Mouse (Mus musculus): ENCODE data around the gene Gpr162. TPM values are rescaled to one million over a fixed set of nuclear protein-coding genes. Genes with fewer than 3 reads are reported as not detected.

The Gpr162 gene
- polyA plus RNA-seq, 1 experiment from 2014 or later, result 0.26 TPM

GRCm38 (mm10) chr6:124809052-124809774 is 54.6 kb downstream of the Gpr162 start:
- peak; percentile 29 for ATAC-seq
- under 1% methylated on average over 35 of the region's 35 CpGs for WGBS

More at GRCm38 (mm10) chr6:124809052-124809774, 54.6 kb downstream of the Gpr162 start:
- H3K4me2 ChIP-seq (replicated peaks; ENCODE audit: low read depth, low read length), result peak overlapping the region; percentile 97
- peak overlapping the region; percentile 97 for H3K27ac ChIP-seq (ENCODE audit: low read length)
- H3K36me3 ChIP-seq (ENCODE audit: insufficient read depth, low read length), result no peaks in the 10 kb centered on the region
- H3K4me1 ChIP-seq (ENCODE audit: insufficient read depth, low read depth, low read length), result peaks cover 16% of the 10 kb centered on the region
- peak overlapping the region; percentile 77 for H3K4me3 ChIP-seq (ENCODE audit: low read depth, low read length)
- H3K9me3 ChIP-seq (ENCODE audit: low read length), result no peaks in the 10 kb centered on the region
- H3K27me3 ChIP-seq (replicated peaks; ENCODE audit: insufficient read depth, low read length), result no peaks in the 10 kb centered on the region
- TF ChIP-seq EP300 (IDR thresholded peaks at IDR 0.05), result no peak
- TF ChIP-seq CTCF (IDR thresholded peaks at IDR 0.05), result peak; percentile 93
- H3K9ac ChIP-seq (replicated peaks; ENCODE audit: low read depth), result peak overlapping the region; percentile 76
- peak; percentile 92 for DNase-seq (ENCODE audit: low spot score)

Other genes with a start within 250 kb of the Gpr162 start
- 0.12 TPM in 1 of 2 replicates, not detected in the other for gene C1s2, start 227.9 kb downstream of the Gpr162 start, polyA plus RNA-seq (2015; fragmentation: Nextera tagmentation; extraction: Ambion mirVana)
- 67.3 and 74.2 TPM in 2 replicates for gene Lpcat3, start 201.0 kb downstream of the Gpr162 start, polyA plus RNA-seq (2015; fragmentation: Nextera tagmentation; extraction: Ambion mirVana)
- 83.1 and 86.7 TPM in 2 replicates for gene Emg1, start 151.8 kb downstream of the Gpr162 start, polyA plus RNA-seq (2015; fragmentation: Nextera tagmentation; extraction: Ambion mirVana)
- gene Phb2, start 151.6 kb downstream of the Gpr162 start, polyA plus RNA-seq (2015; fragmentation: Nextera tagmentation; extraction: Ambion mirVana), result 162 and 169 TPM in 2 replicates
- gene Ptpn6, start 125.3 kb downstream of the Gpr162 start, polyA plus RNA-seq (2015; fragmentation: Nextera tagmentation; extraction: Ambion mirVana), result 24.0 and 27.8 TPM in 2 replicates
- gene Grcc10, start 122.6 kb downstream of the Gpr162 start, polyA plus RNA-seq (2015; fragmentation: Nextera tagmentation; extraction: Ambion mirVana), result 332 and 367 TPM in 2 replicates
- not detected in 2 replicates for gene Gm45234, start 108.0 kb downstream of the Gpr162 start, polyA plus RNA-seq (2015; fragmentation: Nextera tagmentation; extraction: Ambion mirVana)
- 9.6 and 11.2 TPM in 2 replicates for gene Atn1, start 107.5 kb downstream of the Gpr162 start, polyA plus RNA-seq (2015; fragmentation: Nextera tagmentation; extraction: Ambion mirVana)
- gene Eno2, start 94.3 kb downstream of the Gpr162 start, polyA plus RNA-seq (2015; fragmentation: Nextera tagmentation; extraction: Ambion mirVana), result 1.2 and 1.5 TPM in 2 replicates
- 26.7 and 34.0 TPM in 2 replicates for gene Lrrc23, start 84.3 kb downstream of the Gpr162 start, polyA plus RNA-seq (2015; fragmentation: Nextera tagmentation; extraction: Ambion mirVana)
- gene Spsb2, start 55.3 kb downstream of the Gpr162 start, polyA plus RNA-seq (2015; fragmentation: Nextera tagmentation; extraction: Ambion mirVana), result 27.6 and 33.7 TPM in 2 replicates
- gene Tpi1, start 49.7 kb downstream of the Gpr162 start, polyA plus RNA-seq (2015; fragmentation: Nextera tagmentation; extraction: Ambion mirVana), result 186 and 187 TPM in 2 replicates
- 53.6 and 54.3 TPM in 2 replicates for gene Usp5, start 34.5 kb downstream of the Gpr162 start, polyA plus RNA-seq (2015; fragmentation: Nextera tagmentation; extraction: Ambion mirVana)
- gene Cdca3, start 34.4 kb downstream of the Gpr162 start, polyA plus RNA-seq (2015; fragmentation: Nextera tagmentation; extraction: Ambion mirVana), result 8.2 and 11.8 TPM in 2 replicates
- 0.24 and 0.26 TPM in 2 replicates for gene Gnb3, start 23.7 kb downstream of the Gpr162 start, polyA plus RNA-seq (2015; fragmentation: Nextera tagmentation; extraction: Ambion mirVana)
- gene P3h3, start 6.2 kb downstream of the Gpr162 start, polyA plus RNA-seq (2015; fragmentation: Nextera tagmentation; extraction: Ambion mirVana), result 8.4 and 9.3 TPM in 2 replicates
- 0.07 and 0.10 TPM in 2 replicates for gene Cd4, start 24.2 kb upstream of the Gpr162 start, polyA plus RNA-seq (2015; fragmentation: Nextera tagmentation; extraction: Ambion mirVana)
- 2.3 TPM in 2 replicates for gene Lag3, start 47.7 kb upstream of the Gpr162 start, polyA plus RNA-seq (2015; fragmentation: Nextera tagmentation; extraction: Ambion mirVana)
- 533 and 563 TPM in 2 replicates for gene Ptms, start 56.1 kb upstream of the Gpr162 start, polyA plus RNA-seq (2015; fragmentation: Nextera tagmentation; extraction: Ambion mirVana)
- 289 and 300 TPM in 2 replicates for gene Mlf2, start 67.4 kb upstream of the Gpr162 start, polyA plus RNA-seq (2015; fragmentation: Nextera tagmentation; extraction: Ambion mirVana)
- 112 and 118 TPM in 2 replicates for gene Cops7a, start 101.6 kb upstream of the Gpr162 start, polyA plus RNA-seq (2015; fragmentation: Nextera tagmentation; extraction: Ambion mirVana)
- gene Pianp, start 132.7 kb upstream of the Gpr162 start, polyA plus RNA-seq (2015; fragmentation: Nextera tagmentation; extraction: Ambion mirVana), result 0.29 and 0.35 TPM in 2 replicates
- gene Zfp384, start 145.2 kb upstream of the Gpr162 start, polyA plus RNA-seq (2015; fragmentation: Nextera tagmentation; extraction: Ambion mirVana), result 8.6 and 9.9 TPM in 2 replicates
- gene Ing4, start 175.8 kb upstream of the Gpr162 start, polyA plus RNA-seq (2015; fragmentation: Nextera tagmentation; extraction: Ambion mirVana), result 100 and 104 TPM in 2 replicates
- 4.1 and 4.4 TPM in 2 replicates for gene Acrbp, start 185.7 kb upstream of the Gpr162 start, polyA plus RNA-seq (2015; fragmentation: Nextera tagmentation; extraction: Ambion mirVana)
- 0.19 and 0.44 TPM in 2 replicates for gene Lpar5, start 203.9 kb upstream of the Gpr162 start, polyA plus RNA-seq (2015; fragmentation: Nextera tagmentation; extraction: Ambion mirVana)
- 53.5 and 59.8 TPM in 2 replicates for gene Chd4, start 232.0 kb upstream of the Gpr162 start, polyA plus RNA-seq (2015; fragmentation: Nextera tagmentation; extraction: Ambion mirVana)

Data from lung, postnatal 0 days (tissue).